Mouse (Mus musculus) heart, embryonic 14.5 days (tissue): Measurements from ENCODE around the gene Tulp1. TPM values are rescaled to one million over a fixed set of nuclear protein-coding genes. Genes with fewer than 3 reads are reported as not detected.

Source experiments
- polyA plus RNA-seq: library from polyadenylated mRNA; unstranded; fragments of >200 nt; fragmentation: Nextera tagmentation; extraction: Ambion mirVana; gene quantifications from 2 replicates; pipeline ENCODE4 v1.2.1, GENCODE M21; 2014

The Tulp1 gene
- polyA plus RNA-seq, 1 experiment from 2014 or later: 3.3 TPM

Other genes starting within 250 kb of the Tulp1 start
- gene Scube3, start 223.1 kb downstream of the Tulp1 start, polyA plus RNA-seq: 0.53 and 1.4 TPM in 2 replicates
- gene Zfp523, start 188.1 kb downstream of the Tulp1 start, polyA plus RNA-seq: 19.2 and 23.0 TPM in 2 replicates
- gene Def6, start 157.4 kb downstream of the Tulp1 start, polyA plus RNA-seq: 1.5 and 1.9 TPM in 2 replicates
- gene Ppard, start 132.5 kb downstream of the Tulp1 start, polyA plus RNA-seq: 2.2 TPM in 2 replicates
- 17.8 and 19.5 TPM in 2 replicates for gene Fance, start 51.7 kb downstream of the Tulp1 start, polyA plus RNA-seq
- 440 and 513 TPM in 2 replicates for gene Rpl10a, start 36.8 kb downstream of the Tulp1 start, polyA plus RNA-seq
- gene Tead3, start 14.4 kb downstream of the Tulp1 start, polyA plus RNA-seq: 5.4 and 7.2 TPM in 2 replicates
- 4.3 and 5.0 TPM in 2 replicates for gene Fkbp5, start 152.3 kb upstream of the Tulp1 start, polyA plus RNA-seq
- gene Armc12, start 165.6 kb upstream of the Tulp1 start, polyA plus RNA-seq: not detected in 2 replicates
- not detected in 2 replicates for gene Clpsl2, start 184.2 kb upstream of the Tulp1 start, polyA plus RNA-seq
- 0.47 TPM in 1 of 2 replicates, not detected in the other for gene Clps, start 195.5 kb upstream of the Tulp1 start, polyA plus RNA-seq
- 0.26 and 0.45 TPM in 2 replicates for gene Lhfpl5, start 210.4 kb upstream of the Tulp1 start, polyA plus RNA-seq